Mouse (Mus musculus) T-helper 17 cell (primary cell): ENCODE results near the gene Celsr1.

Experiments used
- in situ Hi-C, 2 experiments: fragments of 300-600 bp; cut with MboI, MseI; formaldehyde crosslinking; loops; 1 replicate in 1 of 2; 2 replicates in 1 of 2; pipeline ENCODE4 v1.15.1; 2025; ENCODE audit warnings: high pct_unique_total_duplicates in 2 of 2

Celsr1 gene

DNA sequence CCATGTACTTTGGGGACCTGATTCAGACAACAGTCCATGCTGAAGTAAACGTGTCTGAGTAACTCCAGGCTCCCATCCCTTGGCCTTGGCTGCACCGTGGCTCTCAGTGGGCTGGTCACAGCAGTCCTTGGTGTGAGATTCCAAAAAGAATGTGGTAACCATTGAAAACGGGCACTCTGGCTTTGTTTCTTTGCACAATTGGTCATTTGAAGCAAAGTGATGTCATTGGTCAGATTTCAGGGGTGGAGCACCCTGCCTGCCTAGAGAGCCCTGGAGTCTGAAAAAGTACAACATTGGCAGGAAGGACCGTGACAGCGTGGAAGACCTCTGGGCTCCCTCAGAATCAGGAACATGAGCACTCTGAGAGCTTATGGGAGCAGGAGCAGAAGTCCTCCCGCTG lies 134.2 kb downstream of the Celsr1 start:
- in situ Hi-C loops = no loop called here

DNA sequence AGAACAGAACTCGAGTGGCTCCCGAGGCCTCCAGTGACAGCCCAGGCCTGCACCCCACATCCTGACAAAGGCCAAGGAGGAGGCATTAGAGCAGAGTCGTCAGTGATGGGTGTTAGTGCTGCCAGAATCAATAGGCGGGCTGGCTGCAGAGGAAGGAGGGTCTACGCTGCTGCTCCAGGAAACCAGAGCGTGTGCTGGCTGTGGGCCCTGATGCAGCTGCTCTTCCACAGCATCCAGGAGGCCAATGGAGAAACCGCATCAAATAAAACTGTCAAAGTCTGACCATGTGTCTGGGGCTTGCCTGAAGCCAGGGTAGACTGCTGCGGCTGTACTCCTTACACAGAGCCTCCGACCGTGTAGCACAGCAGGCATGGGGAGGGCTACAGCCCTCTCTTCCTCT lies 136.5 kb downstream of the Celsr1 start:
- in situ Hi-C loops = no loop called here

DNA sequence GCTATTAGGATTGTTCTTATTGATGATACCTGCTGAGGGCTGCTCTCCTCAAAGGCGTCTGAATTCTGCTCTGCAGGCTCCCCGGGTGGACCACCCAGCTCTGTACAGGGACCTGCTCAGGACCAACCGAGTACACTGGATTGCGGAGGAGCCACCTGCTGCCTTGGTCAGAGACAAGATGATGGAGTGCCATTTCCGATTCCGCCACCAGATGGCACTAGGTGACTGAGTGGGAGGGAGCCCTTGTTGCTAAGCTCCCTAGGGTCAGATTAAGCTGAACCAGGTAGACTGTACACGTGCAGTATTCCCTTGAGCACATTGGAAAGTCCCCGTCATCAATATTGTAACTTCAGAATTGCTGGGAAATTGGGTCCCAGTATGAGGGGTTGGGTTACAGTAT lies 137.3 kb downstream of the Celsr1 start:
- in situ Hi-C loops = no loop called here

DNA sequence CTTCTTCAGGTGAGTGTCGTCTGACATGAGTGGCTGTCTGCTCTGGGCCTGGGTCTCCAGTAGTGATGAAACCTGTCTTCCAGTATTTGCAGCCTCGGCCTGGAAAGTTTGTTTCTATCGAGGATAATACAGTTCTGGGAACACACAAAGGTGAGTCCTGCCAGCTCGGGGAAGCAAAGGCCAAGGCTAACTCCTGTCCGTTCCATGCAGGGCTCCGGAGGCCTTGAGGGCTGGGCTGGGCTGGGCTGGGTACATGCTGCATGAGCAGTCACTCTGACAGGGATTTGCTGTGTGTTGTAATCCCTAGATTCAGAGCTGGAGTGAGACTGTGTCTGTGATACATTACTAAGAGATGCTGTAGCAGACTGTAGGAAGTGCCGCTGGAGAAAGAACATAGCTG lies 139.7 kb downstream of the Celsr1 start:
- in situ Hi-C loops = no loop called here

DNA sequence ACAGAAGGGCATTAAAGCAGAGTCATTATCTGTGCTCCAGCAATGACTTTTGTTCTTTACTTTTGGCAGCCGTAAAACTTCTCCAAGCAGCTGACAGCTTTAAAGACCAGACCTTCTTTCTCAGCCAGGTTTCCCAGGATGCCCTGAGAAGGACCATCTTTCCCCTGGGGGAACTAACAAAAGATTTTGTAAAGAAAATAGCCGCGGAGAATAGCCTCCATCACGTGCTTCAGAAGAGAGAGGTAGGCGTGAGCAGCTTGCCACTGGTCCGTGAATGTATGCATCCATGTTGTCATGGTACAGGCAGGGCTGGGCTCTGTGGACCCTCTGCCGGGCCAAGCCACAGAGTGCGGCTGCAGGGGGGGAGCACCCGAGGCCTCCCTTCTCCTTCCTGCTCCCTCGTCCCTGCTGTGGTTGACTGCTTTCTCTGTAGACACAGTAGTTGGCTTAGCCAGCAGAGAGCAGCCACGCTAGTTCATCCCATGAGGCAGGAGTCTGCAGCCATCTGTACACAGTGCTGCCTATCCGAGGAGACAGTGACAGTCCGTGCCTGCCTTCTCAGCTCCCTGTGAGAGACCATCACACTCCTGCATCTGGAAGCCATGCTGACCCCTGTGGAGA lies 141.0 kb downstream of the Celsr1 start:
- in situ Hi-C loops = no loop called here

DNA sequence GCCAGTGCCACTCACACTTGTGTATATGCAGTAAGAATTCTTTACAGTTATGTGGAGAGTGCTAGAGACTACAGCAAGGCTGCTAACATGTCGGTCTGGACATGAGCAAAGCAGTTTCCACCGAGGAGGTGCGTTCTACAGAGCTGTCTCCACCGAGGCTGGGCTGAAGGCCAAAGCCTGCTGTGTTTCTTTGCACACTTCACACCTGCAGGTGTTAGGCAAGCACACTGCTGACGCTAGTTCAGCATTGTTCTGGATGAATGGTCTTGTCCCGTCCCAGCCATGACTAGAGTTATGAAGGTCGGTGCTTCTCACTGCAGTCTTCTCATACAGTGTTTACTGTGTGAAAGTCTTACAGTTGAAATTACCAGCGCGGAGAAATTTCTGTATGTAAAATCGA lies 141.6 kb downstream of the Celsr1 start:
- in situ Hi-C loops = no loop called here

DNA sequence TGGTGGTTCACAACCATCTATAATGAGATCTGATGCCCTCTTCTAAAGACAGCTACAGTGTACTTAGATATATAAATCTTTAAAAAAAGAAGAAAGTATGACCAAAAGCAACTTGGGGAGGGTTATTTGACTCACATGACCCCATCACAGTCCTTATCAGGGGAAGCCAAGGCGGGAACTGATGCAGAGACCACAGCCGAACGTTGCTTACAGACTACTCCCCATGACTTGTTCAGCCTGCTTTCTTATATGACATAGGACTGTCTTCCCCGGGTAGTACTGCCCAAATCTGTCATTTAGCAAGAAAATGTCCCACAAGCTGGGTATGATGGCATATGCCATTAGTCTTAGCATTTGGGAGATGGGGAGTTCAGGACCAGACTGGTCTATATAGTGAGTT lies 144.3 kb downstream of the Celsr1 start:
- in situ Hi-C loops = no loop called here

DNA sequence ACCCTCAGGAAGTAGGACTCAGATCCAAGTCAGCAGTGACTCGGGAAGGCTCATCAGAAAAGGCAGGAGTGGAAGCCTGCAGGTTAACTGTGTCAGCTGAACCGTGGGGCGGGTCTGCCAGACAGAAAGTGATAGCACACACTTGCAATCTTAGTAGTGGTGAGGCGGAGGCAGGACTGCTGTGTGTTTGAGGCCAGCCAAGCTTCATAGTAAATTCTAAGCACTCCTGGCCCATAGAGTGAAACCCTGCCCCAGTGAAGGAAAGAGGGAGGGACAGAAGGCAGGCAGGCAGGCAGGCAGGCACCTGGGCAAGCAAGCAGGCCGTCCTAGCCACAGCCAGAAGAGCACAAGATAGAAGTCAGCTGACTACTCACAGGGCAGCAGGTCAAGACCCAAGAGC lies 148.0 kb downstream of the Celsr1 start:
- in situ Hi-C loops = no loop called here

DNA sequence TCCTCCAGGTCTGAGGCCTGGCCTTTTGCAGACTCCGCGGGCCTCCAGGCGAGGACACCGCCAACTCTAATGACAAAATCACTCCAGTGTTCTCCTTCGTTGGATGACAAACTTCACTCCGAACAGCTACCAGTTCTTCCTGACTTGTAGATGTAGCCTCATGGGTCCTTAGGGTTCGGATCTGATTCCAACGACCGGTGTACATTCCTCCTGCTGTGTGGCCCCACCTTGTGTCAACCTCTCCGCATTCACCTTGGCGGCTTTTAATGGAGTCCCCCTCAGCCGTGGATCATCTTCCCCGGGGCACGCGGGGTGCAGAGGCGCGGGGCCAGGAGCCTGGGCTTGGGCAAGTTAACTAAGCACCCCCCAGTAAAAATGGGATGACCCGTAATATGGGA lies 154.1 kb downstream of the Celsr1 start:
- in situ Hi-C loops = no loop called here

DNA sequence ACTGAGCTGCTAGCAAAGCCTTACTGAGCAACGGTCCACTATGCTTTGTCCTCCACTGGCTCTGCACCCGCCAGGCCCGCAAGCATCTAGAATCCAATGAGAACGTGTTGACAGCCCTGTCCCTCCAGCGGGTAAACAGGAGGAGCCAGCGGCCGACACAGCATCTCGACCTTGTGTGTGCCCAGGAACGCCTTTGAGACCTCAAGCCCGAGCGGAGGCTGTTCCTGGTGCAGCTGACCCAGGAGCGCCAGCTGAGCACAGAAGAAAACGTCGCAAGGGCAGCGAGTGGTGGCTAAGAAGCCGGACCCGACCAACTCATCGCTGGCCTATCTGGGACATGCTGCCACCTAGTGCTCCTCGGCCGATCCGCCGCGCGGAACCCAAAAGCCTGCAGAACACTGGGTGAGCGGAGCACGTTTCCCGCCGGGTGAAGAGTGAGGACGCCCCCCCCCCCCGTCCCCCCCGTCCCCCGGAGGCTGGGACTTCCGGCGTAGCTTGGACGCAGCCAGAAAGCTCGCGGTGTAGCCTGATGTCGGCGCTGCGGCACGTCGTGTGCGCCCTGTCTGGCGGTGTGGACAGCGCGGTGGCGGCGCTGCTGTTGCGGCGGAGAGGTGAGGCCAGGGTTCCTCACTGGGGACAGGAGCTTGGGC lies 154.6 kb downstream of the Celsr1 start, which contains the start of gene Trmu:
Trmu (plus strand) TSS at position 465 of the 650 bp plus-strand sequence.
- in situ Hi-C loops = no loop called here

DNA sequence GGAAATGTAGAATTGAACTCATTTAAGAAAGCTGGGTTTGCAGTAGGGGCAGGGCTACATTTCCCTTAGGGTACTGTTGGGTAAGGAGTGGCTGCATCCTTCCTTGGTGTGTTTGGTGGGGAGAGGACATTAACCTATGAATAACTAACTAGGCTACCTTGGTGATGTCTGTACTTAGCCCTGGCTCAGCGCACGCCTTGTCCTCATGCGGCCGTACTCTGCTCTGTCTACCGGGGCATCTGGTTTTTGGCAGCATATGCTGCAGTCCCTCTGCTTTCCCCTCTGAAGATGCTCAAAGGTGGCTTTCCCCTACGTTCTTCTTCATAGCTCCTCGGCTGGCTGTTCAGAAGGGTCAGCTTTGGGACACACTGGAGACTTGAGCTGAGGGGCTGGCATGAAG lies 156.2 kb downstream of the Celsr1 start:
- in situ Hi-C loops = no loop called here

DNA sequence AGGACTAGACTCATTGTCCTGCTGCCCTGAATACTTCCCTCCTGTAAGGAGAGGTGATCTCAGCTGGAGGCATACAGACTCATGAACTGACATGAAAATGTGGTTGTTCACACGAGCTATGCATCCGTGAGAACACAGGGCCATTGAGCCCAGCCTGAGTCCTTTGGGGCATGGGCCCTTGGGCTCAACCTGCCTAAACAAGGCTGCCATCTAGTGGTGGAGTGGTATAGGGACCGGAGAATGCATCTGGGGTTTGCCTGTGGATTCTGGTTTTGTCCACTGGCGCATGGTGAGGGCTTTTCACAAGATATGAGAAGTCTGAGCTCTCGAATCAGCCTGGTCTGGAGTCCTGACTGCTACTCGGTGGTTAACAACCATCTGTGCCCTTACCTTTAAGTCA lies 165.9 kb downstream of the Celsr1 start:
- in situ Hi-C loops = loop anchor here in 1 of 2 experiments (25.0 kb wide), 1 partner anchor 255 kb away; no protein-coding TSS in a partner anchor

DNA sequence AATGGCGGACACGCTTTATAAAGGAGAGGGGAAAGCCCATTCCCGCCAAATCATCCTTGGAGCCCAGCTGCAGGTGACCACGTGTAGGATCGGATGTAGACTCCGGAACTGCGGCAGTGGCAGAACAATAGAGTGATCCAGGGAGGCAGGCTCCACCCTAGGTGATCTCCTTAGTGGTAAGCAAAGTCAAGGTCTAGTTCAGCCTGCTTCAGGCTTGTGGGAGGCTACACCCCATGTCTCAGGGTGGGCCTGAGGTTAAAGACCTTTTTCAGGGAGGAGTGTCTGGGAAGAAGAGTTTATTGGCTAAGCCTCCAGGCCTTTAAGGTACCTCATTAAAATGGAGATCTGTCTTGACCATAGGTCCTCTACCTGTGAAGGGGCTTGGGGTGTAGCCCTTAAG lies 167.7 kb downstream of the Celsr1 start:
- in situ Hi-C loops = loop anchor here in 1 of 2 experiments (25.0 kb wide), 1 partner anchor 254 kb away; no protein-coding TSS in a partner anchor

DNA sequence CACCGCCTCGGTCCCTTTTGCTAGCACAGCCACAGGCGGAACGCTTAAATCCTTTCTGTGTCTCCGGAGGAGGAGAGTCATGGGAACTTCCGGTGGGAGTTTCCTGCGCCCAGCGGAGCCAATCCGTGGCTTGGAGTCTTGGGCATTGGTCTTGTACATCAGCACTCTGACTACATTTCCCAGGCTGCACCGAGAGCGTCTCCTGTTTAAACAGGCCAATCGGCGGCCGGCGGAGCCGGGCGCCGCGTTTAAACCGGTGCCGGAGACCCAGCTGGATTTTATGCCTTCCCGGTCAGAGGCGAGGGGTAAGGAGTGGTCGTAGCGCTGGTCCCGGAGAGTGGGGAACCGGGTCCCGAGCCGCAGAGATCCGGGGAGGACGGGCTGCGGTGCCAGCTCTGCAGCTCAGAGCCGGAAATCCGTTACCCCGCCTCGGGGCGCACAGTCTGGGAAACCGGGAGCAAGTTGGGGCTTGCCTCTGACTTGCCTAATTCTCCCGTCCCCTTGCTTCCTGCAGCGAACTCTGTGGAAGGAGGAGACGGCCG lies 174.0 kb downstream of the Celsr1 start, which contains the start of gene Gtse1:
Gtse1 (plus strand) TSS at position 256 of the 542 bp plus-strand sequence.
- in situ Hi-C loops = loop anchor here in 1 of 2 experiments (25.0 kb wide), 1 partner anchor 247 kb away; no protein-coding TSS in a partner anchor

DNA sequence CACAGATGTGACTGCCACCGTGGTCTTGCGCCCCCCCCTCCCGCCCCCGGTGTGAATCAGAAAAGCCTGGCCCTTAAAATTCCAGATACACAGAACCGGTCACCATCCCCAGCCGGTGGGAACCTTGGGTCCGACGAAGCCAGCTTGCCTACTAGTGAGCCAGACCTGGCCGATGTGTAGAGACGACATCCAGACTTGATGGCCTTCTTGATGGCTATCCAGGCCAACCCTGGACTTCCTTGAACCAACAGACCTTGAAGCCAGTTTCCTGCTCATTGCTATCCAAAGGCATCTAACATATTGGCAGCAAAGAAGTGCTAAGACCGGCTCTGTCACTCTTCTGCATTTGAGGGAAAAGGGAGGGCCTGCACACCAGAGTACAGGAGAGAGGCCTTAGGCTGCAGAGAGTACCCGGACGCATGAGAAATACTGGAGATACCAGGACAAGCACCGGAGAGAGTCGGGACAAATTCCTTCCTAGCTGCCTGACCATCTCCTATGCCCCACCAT lies 174.5 kb downstream of the Celsr1 start:
- in situ Hi-C loops = loop anchor here in 1 of 2 experiments (25.0 kb wide), 1 partner anchor 247 kb away; no protein-coding TSS in a partner anchor

DNA sequence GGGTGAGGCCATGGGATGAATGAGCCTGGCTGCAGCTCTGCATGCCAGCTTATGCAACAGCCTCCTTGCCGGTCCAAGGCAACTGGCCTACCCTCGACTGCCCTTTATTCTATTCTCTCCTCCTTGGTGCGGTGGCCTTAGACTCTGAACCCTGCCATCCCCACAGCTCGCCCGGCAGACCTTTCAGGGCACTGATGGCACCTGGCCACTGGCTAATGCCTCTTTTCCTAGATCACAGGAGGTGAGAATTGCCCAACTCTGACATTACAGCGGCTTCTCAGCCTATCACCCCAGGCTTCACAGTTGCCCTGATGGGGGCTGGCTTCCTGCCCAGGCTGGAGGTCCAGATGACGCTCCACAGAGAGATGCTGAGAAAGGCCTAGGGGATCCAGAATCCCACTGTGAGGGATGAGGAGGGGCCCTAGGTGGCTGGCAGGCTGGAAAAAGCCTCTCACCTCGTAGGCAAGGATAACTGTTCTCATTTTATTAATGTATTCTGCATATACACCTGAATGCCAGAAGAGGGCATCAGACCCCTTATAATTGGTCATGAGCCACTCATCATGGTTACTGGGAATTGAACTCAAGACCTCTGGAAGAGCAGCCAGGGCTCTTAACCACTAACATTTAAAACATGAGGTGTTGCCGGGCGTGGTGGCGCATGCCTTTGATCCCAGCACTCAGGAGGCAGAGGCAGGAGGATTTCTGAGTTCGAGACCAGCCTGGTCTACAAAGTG lies 181.8 kb downstream of the Celsr1 start:
- in situ Hi-C loops = loop anchor here (5.0 to 25.0 kb wide), 2 partner anchors 220 to 240 kb away; no protein-coding TSS in a partner anchor
